Mouse (Mus musculus): ENCODE data around the gene Hoxa1.

DNA sequence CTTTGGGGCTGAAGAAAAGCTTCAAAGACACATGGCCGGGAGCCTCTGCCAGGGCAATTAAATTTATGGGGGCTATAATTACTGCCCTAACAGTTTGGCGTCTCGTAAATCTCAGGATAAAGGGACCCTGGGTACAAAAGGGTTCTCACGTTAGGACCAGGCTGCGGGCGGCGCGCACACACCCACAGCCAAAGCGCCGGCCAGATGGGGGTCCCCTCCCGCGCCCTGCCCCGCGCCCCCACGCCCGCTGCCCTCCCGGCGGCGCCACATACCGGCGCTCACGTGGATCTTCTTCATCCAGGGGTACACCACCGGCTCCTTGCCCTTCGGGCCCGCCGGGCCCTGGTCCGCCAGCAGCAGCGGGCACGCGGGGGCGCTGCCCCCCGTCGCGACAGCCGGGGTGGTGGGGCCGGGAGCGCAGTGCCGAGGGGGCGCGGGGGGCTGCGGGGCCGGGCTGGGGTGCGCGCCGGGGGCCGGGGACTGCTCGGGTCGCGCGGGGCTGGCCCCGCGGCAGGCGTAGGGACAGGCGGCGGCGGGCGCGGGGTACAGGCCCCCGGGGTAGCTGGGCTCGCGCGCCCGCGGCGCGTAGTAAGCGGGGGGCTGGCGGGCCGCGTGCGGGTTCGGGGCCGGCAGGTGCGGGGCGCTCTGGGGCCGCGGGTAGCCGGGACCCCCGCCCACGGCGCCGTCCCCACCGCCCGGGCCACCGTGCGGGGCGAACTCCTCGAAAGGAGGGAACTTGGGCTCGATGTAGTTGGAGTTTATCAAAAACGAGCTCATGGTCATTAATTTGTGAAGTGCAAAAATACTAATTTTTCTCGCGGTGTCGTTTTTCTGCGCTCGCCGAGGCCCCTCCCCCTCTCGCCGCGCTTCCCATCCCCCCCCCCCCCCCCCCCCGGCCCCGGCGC, 33.0 kb upstream of the Hoxa1 start, which contains the start of gene Hoxa4:
- TF ChIP-seq CTCF (conservative IDR thresholded peaks at IDR 0.05; ENCODE audit: low read length) (no peak), POU5F1 (IDR thresholded peaks at IDR 0.05; ENCODE audit: borderline replicate concordance, low read length) (no peak), NANOG (IDR thresholded peaks at IDR 0.05; ENCODE audit: borderline replicate concordance, low read length) (no peak)
